Mouse (Mus musculus) ES-Bruce4 (cell line): ENCODE results near the gene Rexo1.

Source experiments
- CTCF ChIP-seq: IDR thresholded peaks from one replicate; pipeline ENCODE4 v1.8.1; 2011; ENCODE audit warnings: low read depth, low read length
- EP300 ChIP-seq: IDR thresholded peaks from 2 replicates; pipeline ENCODE4 v1.6.1; 2011; ENCODE audit warnings: low read depth, low read length; ENCODE audit not compliant: insufficient read depth
- POLR2A ChIP-seq: IDR thresholded peaks from one replicate; pipeline ENCODE4 v1.8.1; 2011; ENCODE audit warnings: low read length; ENCODE audit not compliant: insufficient read depth

- no peak for TF ChIP-seq CTCF
- TF ChIP-seq POLR2A = no peak
- no peak for TF ChIP-seq EP300
These were observed 41.5 kb upstream of the Rexo1 start, which contains the start of the genes Scamp4 and Adat3 for GRCm38 (mm10) chr10:80602698-80603325.
